Mouse (Mus musculus): ENCODE results near the gene Prpf19. TPM values are rescaled to one million over a fixed set of nuclear protein-coding genes. Genes with fewer than 3 reads are reported as not detected.

The Prpf19 gene
- polyA plus RNA-seq, 1 experiment, result 51.6 TPM

- Histone ChIP-seq H3K4me1 (ENCODE audit: control insufficient read depth, insufficient read depth, low read length) (peaks cover 11% of the 10 kb centered on the region), H3K4me3 (ENCODE audit: insufficient read depth, low read length) (peak overlapping the region; percentile 60), H3K27ac (ENCODE audit: insufficient read depth, low read depth, low read length) (no peak overlapping the region)
- TF ChIP-seq CTCF (IDR thresholded peaks at IDR 0.05; ENCODE audit: low read depth, low read length) (no peak), POLR2A (IDR thresholded peaks at IDR 0.05; ENCODE audit: borderline replicate concordance, low read depth, low read length) (no peak)
Observed at GRCm38 (mm10) chr19:10868623-10869141, 26.3 kb upstream of the Prpf19 start.

- peak overlapping the region; percentile 60 for H3K4me3 ChIP-seq (ENCODE audit: insufficient read depth, low read length)
- TF ChIP-seq POLR2A (IDR thresholded peaks at IDR 0.05; ENCODE audit: borderline replicate concordance, low read depth, low read length) (no peak), CTCF (IDR thresholded peaks at IDR 0.05; ENCODE audit: low read depth, low read length) (no peak)
- H3K4me1 ChIP-seq (ENCODE audit: control insufficient read depth, insufficient read depth, low read length), result peaks cover 11% of the 10 kb centered on the region
- no peak overlapping the region for H3K27ac ChIP-seq (ENCODE audit: insufficient read depth, low read depth, low read length)
Observed at GRCm38 (mm10) chr19:10869241-10869885, 25.7 kb upstream of the Prpf19 start.

GRCm38 (mm10) chr19:10869886-10870527 lies 25.0 kb upstream of the Prpf19 start, which contains the start of gene Tmem132a:
TSS of gene Tmem132a (minus strand) at chr19:10869940.
- H3K4me1 ChIP-seq (ENCODE audit: control insufficient read depth, insufficient read depth, low read length), result peaks cover 11% of the 10 kb centered on the region
- H3K4me3 ChIP-seq (ENCODE audit: insufficient read depth, low read length), result peak within 1 kb of the TSS; percentile 60
- no peak for TF ChIP-seq POLR2A (IDR thresholded peaks at IDR 0.05; ENCODE audit: borderline replicate concordance, low read depth, low read length)
- no peak for TF ChIP-seq CTCF (IDR thresholded peaks at IDR 0.05; ENCODE audit: low read depth, low read length)
- no peak within 1 kb of the TSS for H3K27ac ChIP-seq (ENCODE audit: insufficient read depth, low read depth, low read length)

- TF ChIP-seq POLR2A (IDR thresholded peaks at IDR 0.05; ENCODE audit: borderline replicate concordance, low read depth, low read length), result no peak
- no peak for TF ChIP-seq CTCF (IDR thresholded peaks at IDR 0.05; ENCODE audit: low read depth, low read length)
- H3K27ac ChIP-seq (ENCODE audit: insufficient read depth, low read depth, low read length), result no peak overlapping the region
- H3K4me1 ChIP-seq (ENCODE audit: control insufficient read depth, insufficient read depth, low read length), result peaks cover 11% of the 10 kb centered on the region
- no peak overlapping the region for H3K4me3 ChIP-seq (ENCODE audit: insufficient read depth, low read length)
Observed at GRCm38 (mm10) chr19:10870676-10871075, 24.4 kb upstream of the Prpf19 start.

GRCm38 (mm10) chr19:10871328-10871961 lies 23.6 kb upstream of the Prpf19 start:
- peaks cover 11% of the 10 kb centered on the region for H3K4me1 ChIP-seq (ENCODE audit: control insufficient read depth, insufficient read depth, low read length)

GRCm38 (mm10) chr19:10878201-10878837 lies 16.7 kb upstream of the Prpf19 start:
- Histone ChIP-seq H3K4me3 (ENCODE audit: insufficient read depth, low read length) (no peak overlapping the region), H3K4me1 (ENCODE audit: control insufficient read depth, insufficient read depth, low read length) (peaks cover 17% of the 10 kb centered on the region), H3K27ac (ENCODE audit: insufficient read depth, low read depth, low read length) (no peak overlapping the region)
- TF ChIP-seq POLR2A (IDR thresholded peaks at IDR 0.05; ENCODE audit: borderline replicate concordance, low read depth, low read length) (no peak), CTCF (IDR thresholded peaks at IDR 0.05; ENCODE audit: low read depth, low read length) (no peak)

More at GRCm38 (mm10) chr19:10871328-10871961, 23.6 kb upstream of the Prpf19 start:
- Histone ChIP-seq H3K4me3 (ENCODE audit: insufficient read depth, low read length) (no peak overlapping the region), H3K27ac (ENCODE audit: insufficient read depth, low read depth, low read length) (no peak overlapping the region)
- TF ChIP-seq POLR2A (IDR thresholded peaks at IDR 0.05; ENCODE audit: borderline replicate concordance, low read depth, low read length) (no peak), CTCF (IDR thresholded peaks at IDR 0.05; ENCODE audit: low read depth, low read length) (no peak)

GRCm38 (mm10) chr19:10880085-10880974 lies 14.7 kb upstream of the Prpf19 start:
- peak overlapping the region; percentile 76 for H3K4me3 ChIP-seq (ENCODE audit: insufficient read depth, low read length)
- TF ChIP-seq POLR2A (IDR thresholded peaks at IDR 0.05; ENCODE audit: borderline replicate concordance, low read depth, low read length), result no peak
- TF ChIP-seq CTCF (IDR thresholded peaks at IDR 0.05; ENCODE audit: low read depth, low read length), result peak; percentile 31; the same call in 1 of the 2 replicates
- peaks cover 17% of the 10 kb centered on the region for H3K4me1 ChIP-seq (ENCODE audit: control insufficient read depth, insufficient read depth, low read length)
- peak overlapping the region; percentile 20; the same call in 1 of the 2 replicates for H3K27ac ChIP-seq (ENCODE audit: insufficient read depth, low read depth, low read length)

- Histone ChIP-seq H3K27ac (ENCODE audit: insufficient read depth, low read depth, low read length) (peak overlapping the region; percentile 27), H3K4me1 (ENCODE audit: control insufficient read depth, insufficient read depth, low read length) (peaks cover 17% of the 10 kb centered on the region), H3K4me3 (ENCODE audit: insufficient read depth, low read length) (peak overlapping the region; percentile 76)
- TF ChIP-seq POLR2A (IDR thresholded peaks at IDR 0.05; ENCODE audit: borderline replicate concordance, low read depth, low read length), result no peak
- no peak for TF ChIP-seq CTCF (IDR thresholded peaks at IDR 0.05; ENCODE audit: low read depth, low read length)
Observed at GRCm38 (mm10) chr19:10880975-10881425, 14.0 kb upstream of the Prpf19 start.
